Mouse (Mus musculus): Measurements from ENCODE around the gene Ddb2.
"Not testable (repeated sequence)": the region's sequence is repeated elsewhere in the genome, so short reads cannot be mapped to it uniquely, and the experiment has no call there.

The Ddb2 gene

DNA sequence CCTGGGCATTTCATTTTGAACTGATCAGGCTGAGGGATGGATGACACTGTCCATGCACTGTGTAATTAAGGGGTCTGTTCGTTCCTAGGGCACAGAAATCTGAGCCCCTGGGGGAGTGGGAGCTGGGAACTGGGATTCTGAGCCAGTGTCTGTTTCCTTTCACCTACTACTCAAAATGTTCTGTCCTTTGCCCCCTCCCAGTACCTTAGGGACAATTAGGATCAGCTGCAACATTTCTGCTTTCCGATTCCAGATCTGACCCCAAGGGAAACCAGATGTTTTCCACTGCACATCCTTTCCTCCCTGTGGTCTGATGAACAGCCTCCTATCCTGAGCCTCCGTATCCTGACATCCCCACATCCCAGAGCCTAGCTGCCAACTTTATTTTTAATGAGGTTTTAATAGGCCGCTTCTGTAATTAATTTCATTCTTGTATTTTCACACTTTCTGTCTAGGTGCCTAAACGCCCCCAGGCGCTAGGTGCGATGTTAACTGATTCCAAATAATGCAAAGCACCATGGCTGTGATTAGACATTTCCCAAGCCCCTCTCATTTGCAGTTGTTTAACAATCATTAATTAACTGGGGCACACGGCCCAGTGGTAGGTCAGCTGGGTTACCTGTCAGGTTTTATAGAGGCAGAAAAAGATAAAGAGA lies 18.1 kb upstream of the Ddb2 start:
- no peak for DNase-seq

DNA sequence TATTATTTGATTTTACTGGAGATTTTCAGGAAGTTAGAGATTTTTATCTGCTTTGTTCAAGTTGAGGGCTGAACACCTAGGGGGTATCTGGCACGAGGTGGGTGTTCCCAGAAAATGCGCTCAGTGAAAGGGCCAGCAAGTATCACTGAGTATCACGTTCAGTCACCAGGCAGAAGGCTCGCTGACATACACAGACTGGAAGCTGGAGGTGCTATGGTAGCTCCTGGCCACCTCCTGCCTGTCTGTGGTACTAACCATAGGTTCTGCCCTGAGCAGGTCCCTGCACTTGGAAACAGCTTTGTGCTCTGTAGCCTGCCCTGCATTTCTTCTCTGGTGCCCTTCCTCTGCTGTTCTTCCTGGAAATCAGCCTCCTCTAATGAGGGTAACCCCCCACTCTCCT lies 15.7 kb upstream of the Ddb2 start:
- no peak for DNase-seq

DNA sequence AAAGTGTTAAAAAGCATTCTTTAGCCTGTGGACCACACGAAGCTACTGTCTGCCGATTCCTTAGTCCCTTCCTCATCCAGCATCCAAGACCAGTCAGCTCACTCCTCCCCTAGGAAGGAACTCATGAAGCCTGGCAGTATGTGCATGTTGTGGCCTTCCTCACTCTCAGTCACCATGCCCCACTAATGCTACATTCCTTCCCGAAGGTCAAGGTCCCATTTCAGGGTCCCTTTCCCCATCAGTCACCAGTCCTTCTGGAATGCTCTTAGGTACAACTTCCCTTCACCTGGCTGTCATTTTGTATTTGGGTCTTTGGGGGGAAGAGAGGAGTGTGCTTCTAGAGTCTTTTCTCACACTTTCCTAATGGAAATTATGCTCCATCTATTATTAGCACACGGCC lies 15.2 kb upstream of the Ddb2 start:
- no peak for DNase-seq

DNA sequence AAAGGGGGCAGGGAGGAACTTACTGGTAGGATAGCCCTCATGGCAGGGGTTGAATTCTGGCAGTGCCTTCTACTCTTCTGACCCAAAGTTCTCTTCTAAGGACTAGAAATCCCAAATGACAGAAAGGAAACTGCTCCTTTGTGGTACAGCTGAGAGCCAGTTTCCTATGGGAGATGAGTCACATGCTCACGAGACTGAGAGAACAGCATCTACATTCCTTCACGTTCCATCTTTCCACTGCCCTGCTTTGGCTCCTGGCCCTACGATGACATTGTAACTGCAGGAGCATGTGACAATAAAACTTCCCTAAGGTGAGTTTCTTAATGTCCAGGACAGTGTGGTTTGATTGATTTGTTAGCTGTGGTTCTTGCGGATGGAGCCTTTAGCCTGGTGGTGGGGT lies 11.6 kb upstream of the Ddb2 start:
- DNase-seq = no peak

DNA sequence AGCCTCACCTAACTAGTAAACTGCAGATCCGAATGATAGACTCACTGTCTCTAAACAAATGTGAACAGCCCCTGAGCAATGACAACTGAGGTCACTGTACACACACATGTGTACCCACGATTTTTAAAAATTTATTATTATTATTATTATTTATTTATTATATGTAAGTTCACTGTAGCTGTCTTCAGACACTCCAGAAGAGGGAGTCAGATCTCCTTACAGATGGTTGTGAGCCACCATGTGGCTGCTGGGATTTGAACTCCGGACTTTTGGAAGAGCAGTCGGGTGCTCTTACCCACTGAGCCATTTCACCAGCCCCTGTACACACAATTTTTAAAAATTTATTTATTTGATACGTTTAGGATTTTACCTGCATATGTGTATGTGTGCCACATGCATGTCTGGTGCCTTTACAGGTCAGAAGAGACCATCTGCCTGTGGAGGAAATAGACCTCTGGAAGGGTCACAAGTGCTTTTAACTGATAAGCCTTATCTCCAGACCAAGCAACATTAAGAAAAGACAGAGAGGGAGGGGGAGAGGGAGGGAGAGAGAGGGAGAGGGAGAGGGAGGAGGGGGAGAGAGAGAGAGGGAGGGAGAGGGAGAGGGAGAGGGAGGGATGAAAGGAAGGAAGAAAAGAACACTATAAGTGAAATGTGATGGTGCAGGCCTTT lies 7.9 kb upstream of the Ddb2 start:
- DNase-seq = no peak

DNA sequence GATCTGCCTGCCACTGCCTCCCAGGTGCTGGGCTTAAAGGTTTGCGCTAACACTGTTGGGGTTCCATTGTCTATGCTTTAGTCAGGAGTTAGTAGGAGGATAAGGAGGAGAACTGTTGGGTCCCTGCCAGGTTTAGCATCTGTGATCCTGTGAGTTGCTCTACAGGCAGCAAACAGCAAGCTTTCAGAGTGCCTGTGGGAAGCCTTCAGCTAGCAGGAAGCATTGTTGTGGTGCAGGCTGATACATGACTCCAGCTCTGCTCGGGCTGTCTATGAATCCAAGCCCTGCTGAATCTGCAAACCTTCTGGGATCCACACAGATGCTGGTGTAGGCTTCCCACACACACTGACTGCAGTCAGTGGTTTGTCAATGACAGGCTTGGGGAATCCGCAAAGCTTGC lies 6.6 kb upstream of the Ddb2 start:
- peak; percentile 87 for DNase-seq

DNA sequence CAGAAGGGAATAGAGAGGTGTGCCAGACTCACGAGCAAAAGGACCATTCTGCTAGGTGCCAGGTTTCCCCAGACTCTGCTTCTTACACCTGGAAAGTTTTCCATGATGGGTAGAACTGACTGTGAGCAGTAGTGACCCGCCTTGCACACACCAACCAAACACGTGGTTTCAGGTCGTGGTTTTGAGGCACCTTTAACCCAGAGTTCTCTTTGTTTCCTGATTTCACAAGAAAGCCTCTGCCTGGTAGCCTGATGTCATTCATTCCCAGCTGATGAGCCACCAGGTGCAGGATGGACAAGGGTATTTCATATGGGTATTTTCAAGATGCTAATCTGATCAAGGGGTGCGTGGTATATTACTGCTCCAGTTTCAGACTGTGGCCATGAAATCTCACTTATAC lies 5.8 kb upstream of the Ddb2 start:
- no peak for DNase-seq

DNA sequence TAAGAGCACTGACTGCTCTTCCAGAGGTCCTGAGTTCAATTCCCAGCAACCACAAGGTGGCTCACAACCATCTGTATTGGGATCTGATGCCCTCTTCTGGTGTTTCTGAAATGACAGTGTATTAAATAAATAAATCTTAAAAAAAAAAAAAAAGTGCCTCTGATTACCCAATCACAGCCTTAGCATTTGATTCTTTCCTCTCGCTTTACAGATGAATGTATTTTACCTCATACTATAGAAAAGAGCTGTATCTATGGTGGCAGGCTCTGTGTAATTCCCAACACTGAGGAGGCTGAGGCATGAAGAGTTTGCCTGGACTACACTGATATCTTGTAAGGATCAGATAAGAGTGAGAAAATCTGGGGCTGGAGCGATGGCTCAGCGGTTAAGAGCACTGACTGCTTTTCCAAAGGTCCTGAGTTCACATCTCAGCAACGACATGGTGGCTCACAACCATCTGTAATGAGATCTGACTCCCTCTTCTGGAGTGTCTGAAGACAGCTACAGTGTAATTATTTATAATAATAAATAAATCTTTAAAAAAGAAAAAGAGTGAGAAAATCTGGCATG lies 814 bp upstream of the Ddb2 start:
- DNase-seq = not testable (repeated sequence)

DNA sequence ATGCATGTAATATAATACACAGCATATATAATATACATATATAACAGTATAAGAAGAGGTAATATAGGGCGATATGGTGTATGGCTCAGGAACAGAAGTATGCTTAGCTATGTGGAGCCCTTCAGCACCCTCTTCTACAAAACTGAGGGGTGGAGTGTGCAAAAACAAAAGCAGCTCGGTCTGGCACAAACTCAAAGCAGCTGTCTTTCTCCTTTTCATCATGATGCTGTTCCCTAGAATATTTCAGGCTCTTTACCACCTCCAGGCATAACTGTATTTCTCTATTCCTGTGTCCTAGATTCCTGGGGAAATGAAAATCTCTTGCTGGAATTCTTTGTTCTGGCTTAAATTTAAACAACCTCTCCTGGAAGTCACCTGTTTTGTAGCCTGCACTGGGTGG lies 7.0 kb downstream of the Ddb2 start:
- DNase-seq = peak; percentile 67

DNA sequence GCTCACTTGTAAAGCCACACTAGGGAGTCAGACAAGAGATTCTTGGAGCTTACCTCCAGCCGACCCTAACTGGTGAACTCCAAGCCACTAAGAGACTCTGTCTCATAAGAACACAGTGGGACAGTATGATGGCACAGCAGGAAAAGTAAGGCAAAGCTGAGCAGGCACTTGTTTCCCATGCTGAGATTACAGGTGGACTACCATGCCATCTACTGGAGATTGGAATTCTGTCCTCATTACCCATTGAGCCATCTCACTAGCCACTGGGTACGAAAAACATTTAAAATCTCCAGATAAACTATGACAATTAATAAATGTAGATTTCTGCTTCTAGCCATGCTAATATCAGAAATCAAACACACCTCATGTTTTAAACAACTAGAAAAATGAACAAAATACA lies 13.2 kb downstream of the Ddb2 start:
- no peak for DNase-seq

DNA sequence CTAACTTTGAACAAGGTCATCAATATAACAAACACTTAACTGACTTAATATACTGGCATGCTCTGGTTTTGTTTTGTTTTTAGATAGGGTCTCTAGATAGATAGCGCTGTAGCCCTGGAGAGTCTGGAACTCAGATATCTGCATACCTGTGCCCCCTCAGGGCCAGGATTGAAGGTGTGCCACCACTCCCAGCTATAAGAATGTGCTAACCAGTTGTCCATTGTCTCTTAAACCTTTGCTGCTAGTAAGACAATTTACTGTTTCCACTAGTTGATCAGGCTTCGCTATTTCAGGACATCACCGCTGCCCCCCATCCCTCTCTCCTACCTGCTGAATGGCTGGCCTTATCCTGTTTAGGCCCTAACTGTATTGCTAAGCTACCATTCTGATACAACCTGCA lies 16.3 kb downstream of the Ddb2 start:
- no peak for DNase-seq

DNA sequence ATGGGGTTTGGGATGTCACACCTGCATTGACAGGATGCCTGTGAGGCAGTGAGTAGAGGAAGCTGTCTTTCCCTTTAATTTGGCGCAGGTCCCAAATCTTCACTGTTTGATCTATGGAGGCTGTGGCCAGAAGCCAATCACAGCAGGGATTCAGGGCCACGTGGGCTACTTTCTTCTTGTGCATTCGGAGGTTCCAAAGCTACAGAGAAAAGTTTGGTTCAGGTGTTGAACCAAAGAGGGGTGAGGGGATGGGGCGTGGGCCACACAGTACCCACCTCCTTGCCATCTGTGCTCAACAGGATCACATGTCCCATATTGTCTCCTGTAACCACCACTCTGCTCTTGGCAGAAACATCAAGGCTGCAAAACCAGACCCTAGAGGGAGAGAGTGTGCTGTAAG lies 19.8 kb downstream of the Ddb2 start:
- no peak for DNase-seq

DNA sequence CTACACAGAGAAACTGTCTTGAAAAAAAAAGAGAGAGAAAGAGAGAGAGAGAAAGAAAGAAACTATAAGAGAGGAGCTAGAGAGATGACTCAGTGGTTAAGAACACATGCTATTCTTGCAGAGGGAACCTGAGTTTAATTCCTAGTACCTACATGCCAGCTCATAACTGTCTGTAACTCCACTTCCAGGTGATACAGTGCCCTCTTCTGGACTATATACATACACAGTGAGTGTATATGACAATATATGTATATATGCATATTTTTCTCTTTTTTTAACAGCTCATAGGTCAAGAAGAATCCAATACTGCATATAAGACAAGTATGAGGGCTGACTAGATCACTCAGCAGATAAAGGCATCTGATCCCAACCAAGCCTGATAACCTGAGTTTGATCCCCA lies 23.5 kb downstream of the Ddb2 start:
- no peak for DNase-seq

DNA sequence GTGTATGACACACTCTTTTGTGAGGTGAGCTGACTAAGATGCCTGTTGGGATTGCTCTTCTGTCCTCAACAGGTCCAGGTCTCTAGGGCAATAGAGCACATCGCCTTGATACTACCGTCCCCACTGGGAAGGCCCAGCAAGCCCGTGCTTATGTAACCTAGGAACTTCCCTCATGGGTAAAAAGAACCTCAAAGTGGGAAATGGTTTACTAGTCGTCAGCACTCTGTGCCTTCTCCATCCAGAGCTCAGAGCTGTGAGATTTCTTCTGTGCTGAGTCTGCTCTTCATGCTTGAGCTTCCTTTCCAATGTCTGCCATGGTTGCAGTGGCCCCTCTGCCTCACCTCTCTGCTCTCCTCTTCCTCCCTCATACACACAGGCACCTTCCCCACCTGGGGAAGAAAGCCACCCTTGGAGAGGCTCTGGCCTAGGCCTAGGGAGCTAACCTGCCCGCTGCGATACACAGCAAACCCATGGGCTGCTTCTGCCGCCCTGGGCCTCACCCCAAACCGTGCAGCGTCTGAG lies 30.5 kb downstream of the Ddb2 start:
- peak; percentile 12 for DNase-seq

DNA sequence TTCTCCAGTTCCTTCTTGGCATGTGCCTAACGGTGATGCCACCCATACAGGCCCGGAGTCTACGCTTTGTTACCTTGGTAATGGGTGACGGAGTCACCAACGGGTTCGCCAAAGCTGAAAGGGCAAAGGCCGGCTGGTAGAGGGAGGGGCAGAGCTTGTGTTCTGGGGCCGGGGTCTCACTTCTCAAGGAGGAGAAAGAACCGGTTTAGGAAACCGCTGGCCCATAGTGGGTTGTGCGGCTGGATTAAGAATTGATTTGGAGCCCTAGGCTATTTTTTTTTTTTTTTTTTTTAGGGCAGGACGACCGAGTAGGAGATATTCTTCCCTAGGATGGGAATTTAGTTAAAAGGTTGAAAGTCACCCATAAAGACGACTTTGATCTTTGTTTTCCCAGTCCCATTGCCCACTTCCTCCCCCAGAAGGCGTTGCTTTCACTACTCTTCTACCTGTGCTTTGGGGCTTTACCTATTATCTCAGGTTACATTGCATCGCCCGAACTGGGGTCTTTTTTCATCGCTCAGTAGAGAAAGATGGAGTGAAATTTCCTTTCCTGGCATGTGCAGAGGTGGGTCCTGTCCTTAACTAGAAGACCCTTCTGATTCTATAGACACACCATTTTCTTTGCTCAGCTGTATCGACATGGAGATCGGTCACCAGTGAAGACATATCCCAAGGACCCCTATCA lies 33.7 kb downstream of the Ddb2 start:
- DNase-seq = no peak

DNA sequence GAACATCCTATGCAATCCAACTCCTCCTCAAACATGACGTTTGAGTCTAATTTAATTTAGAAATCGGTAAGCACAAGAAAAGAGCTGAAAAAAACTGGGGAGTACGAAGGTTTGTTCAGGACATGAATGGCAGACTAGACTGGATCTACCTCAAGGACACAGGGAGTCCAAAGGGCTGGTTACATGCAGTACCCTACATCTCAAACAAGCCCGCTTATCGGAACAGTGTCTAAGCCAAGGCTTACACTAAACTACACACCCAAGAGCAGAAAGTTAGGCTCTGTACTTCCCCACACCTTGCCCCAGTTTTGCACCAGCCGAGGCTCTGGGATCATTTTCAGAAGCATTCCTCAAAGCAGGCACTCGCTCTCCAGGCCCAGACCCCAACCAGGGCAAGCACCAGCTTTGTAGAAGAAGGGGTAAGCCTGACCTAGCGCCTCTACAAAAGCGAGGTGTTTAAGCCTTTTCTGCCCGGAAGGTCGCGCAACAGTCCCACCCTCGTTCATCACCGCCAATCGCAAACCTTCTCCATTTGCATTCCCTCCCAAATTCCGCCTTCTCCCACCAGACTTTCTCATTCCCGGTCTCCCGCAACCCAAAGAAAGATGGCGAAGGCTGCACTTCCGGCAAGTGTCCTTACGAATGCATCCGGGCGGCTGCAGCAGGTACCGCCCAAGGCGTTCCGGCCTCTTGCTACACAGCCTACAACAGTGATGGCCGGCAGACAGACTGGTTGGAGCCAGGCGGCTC lies 34.4 kb downstream of the Ddb2 start, which contains the start of the genes Nr1h3 and Acp2:
TSS of gene Nr1h3 (minus strand) at position 613 of the 750 bp plus-strand sequence.
TSS of gene Acp2 (plus strand) at position 664 of the 750 bp plus-strand sequence.
- peak; percentile 94 for DNase-seq

DNA sequence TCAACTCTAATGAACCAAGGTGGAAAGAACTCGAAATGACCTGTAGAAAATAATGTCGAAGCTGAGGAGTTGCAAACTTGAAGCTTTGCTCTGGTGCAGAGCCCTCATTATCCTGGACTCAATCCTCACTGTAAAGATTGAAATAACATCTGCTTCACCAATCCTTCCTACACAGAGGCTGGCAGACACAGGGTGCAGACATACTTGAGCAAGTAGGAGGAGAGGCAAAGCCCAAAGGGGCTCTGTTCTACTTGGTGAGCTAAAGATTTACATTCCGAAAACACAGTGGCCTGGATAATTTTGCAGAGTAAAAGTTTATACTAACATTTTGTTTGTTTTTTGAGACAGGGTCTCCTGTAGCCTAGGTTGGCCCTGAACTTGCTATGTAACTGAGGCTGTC lies 37.9 kb downstream of the Ddb2 start:
- DNase-seq = no peak

DNA sequence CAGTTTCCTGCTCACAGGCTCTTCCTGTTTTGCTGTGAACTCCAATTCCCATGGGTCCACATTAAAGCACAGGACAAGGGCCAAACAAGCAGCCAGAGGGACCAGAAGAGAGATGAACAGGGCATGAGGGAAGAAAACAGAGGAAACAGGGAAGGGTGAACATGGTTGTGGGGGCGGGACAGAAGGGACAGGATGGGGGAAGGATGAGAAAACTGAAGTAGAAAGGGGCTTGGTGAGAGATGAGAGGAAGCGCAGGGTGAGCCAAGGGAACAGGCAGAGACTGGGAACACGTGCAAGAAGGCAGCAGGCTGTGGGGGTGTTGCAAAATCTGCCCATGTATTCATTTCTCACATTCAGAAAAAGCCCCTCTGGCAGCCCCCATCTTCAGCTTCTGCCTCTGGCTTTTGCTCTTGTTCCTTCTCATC lies 40.2 kb downstream of the Ddb2 start:
- DNase-seq = peak; percentile 64

DNA sequence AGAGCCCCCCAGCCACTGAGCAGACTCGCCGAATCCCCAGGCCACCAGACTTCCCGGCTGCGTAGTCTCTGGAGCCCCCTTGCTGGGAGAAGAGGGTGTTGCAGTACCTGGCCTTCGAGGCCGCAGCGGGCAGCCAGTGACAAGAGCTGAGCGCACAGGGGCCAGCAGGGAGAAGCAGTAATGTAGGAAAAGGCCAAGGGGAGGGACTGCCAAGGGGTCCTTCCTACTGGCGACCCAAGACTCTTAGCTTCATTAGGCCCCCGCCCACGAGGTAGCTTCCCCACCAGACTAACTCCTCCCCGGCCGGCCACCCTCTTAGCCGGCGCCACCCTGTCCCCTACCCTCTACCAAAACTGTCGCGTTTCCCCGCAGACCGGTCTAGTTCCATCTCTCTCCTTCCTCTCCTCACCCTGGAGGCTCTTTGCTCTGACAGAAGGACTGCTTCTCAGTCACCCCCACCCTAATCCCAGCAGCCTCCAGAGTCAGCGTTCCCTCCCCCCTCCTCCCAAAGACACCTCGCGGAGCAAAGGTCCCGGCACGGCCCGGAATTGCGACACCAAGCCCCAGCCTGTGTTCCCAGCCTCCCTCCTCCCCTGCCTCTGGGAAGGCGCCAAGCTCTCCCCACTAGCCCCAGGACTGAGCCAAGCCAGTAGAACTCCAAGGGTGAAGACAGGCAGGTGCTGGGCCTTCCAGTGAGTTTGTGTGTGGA lies 42.0 kb downstream of the Ddb2 start:
- DNase-seq = no peak

DNA sequence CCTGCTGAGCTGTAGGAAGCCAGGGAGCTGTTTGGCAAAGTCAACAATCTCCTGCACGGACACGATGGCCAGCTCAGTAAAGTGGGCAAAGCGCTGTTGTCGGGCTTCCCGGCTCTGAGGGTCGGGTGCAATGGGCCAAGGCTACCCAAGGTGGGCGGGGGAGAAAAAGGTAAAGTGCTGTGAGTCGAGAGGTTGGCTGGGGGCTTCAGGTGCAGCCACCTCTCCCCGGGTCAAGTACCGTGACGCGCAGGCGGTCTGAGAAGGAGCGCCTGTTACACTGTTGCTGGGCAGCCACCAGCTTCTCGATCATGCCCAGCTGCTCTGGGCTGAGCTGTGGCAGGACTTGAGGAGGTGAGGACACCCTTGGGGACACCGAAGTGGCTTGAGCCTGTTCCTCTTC lies 46.3 kb downstream of the Ddb2 start:
- DNase-seq = no peak

DNA sequence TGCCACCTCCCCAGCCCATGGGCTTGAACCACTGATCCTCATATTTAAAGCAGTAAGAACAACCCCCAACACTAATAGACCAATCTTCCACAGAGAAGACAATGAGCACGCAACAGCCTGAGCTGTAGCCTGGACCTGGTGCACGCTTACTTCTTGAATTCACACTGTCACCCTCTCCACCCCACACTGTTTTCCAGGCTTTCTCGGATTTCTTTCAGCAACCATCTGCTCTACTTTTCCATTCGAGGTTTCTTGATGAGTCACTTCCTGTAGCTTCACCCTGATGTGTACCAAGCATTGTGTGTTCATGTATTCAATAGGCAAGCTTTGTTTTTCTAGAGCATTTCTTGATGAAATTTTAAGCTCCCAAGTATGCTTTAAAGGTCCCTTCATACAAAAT lies 49.4 kb downstream of the Ddb2 start:
- DNase-seq = peak; percentile 80

DNA sequence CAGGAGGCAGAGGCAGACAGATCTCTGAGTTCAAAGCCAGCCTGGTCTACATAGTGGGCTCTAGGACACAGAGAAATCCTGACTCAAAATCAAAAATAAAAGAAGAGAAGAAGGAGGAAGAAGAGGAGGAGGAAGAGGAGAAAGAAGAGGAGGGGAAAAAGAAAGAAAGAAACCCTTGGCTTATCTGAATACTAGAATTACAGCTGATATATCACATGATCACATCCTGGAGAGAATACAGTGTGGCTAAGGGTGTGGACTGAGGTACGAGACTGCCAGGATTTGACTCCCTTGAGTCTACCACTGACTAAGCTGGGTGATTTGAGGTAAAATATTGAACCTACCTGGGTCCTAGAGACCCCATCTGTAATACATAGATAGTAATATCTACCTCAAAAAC lies 50.6 kb downstream of the Ddb2 start:
- no peak for DNase-seq
